Mouse (Mus musculus) lung, postnatal 10 days (tissue): Measurements from ENCODE around the gene Gm49383.
"Not testable (repeated sequence)": the region's sequence is repeated elsewhere in the genome, so short reads cannot be mapped to it uniquely, and the experiment has no call there.

ENCODE experiments used
- DNase-seq: peaks from one replicate; pipeline ENCODE4 v3.0.0; 2021

Gm49383 gene

GRCm38 (mm10) chr12:69163586-69163985 is 33.3 kb downstream of the Gm49383 start:
- not testable (repeated sequence) for DNase-seq

- not testable (repeated sequence) for DNase-seq
These were observed 36.2 kb downstream of the Gm49383 start for GRCm38 (mm10) chr12:69160677-69161076.

- DNase-seq = peak; percentile 39
These were observed 37.3 kb downstream of the Gm49383 start for GRCm38 (mm10) chr12:69159578-69159940.

GRCm38 (mm10) chr12:69158765-69159577 is 37.9 kb downstream of the Gm49383 start, which contains the start of gene Rps29:
Gene Rps29 (minus strand): TSS chr12:69159186.
- DNase-seq = peak; percentile 98

- DNase-seq = no peak
These were observed 38.5 kb downstream of the Gm49383 start for GRCm38 (mm10) chr12:69158366-69158764.

GRCm38 (mm10) chr12:69157107-69157506 is 39.8 kb downstream of the Gm49383 start:
- no peak for DNase-seq

- DNase-seq = no peak
These were observed 40.5 kb downstream of the Gm49383 start for GRCm38 (mm10) chr12:69156436-69156835.

GRCm38 (mm10) chr12:69155923-69156322 is 41.0 kb downstream of the Gm49383 start:
- DNase-seq = no peak

- DNase-seq = no peak
These were observed 46.9 kb downstream of the Gm49383 start for GRCm38 (mm10) chr12:69150049-69150448.

- DNase-seq = no peak
These were observed 49.7 kb downstream of the Gm49383 start for GRCm38 (mm10) chr12:69147166-69147735.

GRCm38 (mm10) chr12:69143460-69143859 is 53.4 kb downstream of the Gm49383 start:
- no peak for DNase-seq

- DNase-seq = no peak
These were observed 57.1 kb downstream of the Gm49383 start for GRCm38 (mm10) chr12:69139841-69140240.

- DNase-seq = no peak
These were observed 57.7 kb downstream of the Gm49383 start for GRCm38 (mm10) chr12:69139201-69139600.
